Mouse (Mus musculus): ENCODE results near the gene Rbm46. TPM values are rescaled to one million over a fixed set of nuclear protein-coding genes. Genes with fewer than 3 reads are reported as not detected.

The Rbm46 gene
- 0.47 and 0.65 TPM in 2 replicates for polyA plus RNA-seq (2015; fragmentation: Nextera tagmentation; extraction: Ambion mirVana)

DNA sequence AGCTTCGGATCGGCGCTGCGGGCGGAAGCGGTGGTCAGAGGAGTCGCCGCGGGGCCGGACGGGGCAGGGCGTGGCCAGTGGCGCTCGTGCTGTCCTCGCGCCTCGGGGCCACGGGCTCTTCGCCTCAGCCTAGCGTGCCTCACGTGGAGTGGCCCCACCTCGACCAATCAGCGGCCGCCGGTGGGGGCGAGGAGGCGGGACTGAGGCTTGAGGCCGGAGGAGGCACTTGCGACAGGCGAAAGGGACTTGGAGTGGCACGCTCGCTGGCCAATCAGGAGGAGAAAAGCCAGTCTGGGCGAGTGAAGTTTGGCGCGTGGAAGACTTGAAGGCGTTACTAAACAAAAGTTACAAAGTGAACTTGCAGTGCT lies at the start of gene Rbm46:
Gene Rbm46, minus strand, starts transcription at position 112 of the 368 bp plus-strand sequence.

DNA sequence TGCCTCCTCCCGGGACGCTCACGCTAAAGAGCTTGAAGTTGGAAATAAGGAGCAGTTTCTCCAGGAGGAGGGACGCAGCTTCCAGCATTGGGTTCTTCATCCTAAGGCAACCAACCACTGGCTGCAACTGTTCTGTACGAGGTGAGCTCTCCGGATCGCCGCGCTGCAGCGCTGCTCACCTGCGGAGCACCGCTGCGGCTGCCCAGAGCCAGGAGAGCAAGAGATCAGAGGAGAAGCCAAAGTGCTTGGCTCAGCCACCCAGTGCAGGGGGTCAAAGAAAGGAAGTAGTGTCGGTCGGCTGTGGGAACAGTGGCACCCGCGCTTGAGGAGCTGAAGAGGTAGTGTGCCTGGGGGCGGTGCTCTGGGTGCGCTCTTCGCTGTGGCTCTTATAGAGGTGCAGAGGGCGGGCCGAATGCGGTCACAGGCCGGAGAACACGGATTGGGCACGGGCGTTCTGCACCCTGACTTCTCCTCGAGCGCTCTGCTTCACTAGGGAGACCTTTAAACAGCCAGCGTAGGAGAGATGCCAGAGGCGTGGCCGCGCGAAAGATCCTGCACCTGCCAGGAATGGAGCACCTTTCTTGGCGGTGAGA lies 27.4 kb upstream of the Rbm46 start, which contains the start of gene Lrat:
Gene Lrat, minus strand, starts transcription at position 361 of the 593 bp plus-strand sequence.

Other genes with a start within 250 kb of the Rbm46 start
- gene Lrat, start 27.5 kb upstream of the Rbm46 start, polyA plus RNA-seq (2015; fragmentation: Nextera tagmentation; extraction: Ambion mirVana): 0.02 TPM in 1 of 2 replicates, not detected in the other
- 0.52 and 2.1 TPM in 2 replicates for gene Fgg, start 131.2 kb upstream of the Rbm46 start, polyA plus RNA-seq (2015; fragmentation: Nextera tagmentation; extraction: Ambion mirVana)
- 0.95 and 1.4 TPM in 2 replicates for gene Fga, start 149.6 kb upstream of the Rbm46 start, polyA plus RNA-seq (2015; fragmentation: Nextera tagmentation; extraction: Ambion mirVana)
- gene Fgb, start 173.4 kb upstream of the Rbm46 start, polyA plus RNA-seq (2015; fragmentation: Nextera tagmentation; extraction: Ambion mirVana): 0.58 and 1.2 TPM in 2 replicates
- 44.9 and 47.6 TPM in 2 replicates for gene Plrg1, start 179.0 kb upstream of the Rbm46 start, polyA plus RNA-seq (2015; fragmentation: Nextera tagmentation; extraction: Ambion mirVana)